Mouse (Mus musculus) adrenal gland, adult 18-20 months (tissue): ENCODE results near the gene 1810010H24Rik. TPM values are rescaled to one million over a fixed set of nuclear protein-coding genes. Genes with fewer than 3 reads are reported as not detected.
"Not testable (repeated sequence)": the region's sequence is repeated elsewhere in the genome, so short reads cannot be mapped to it uniquely, and the experiment has no call there.

Experiments
- DNase-seq, 2 experiments: peaks; one replicate each; pipeline ENCODE4 v3.0.0; 2021 to 2022; ENCODE audit warnings: low spot score in 2 of 2
- total RNA-seq, 2 experiments: library from RNA; stranded (reverse); gene quantifications; 1 replicate in 1 of 2; 2 replicates in 1 of 2; pipeline ENCODE4 v1.2.3; 2021

The 1810010H24Rik gene
- total RNA-seq, 2 experiments from 2014 or later = 1.2 to 3.2 TPM

GRCm38 (mm10) chr11:107041396-107041795 lies 15.9 kb downstream of the 1810010H24Rik start:
- DNase-seq = no peak

GRCm38 (mm10) chr11:107043361-107043760 lies 17.9 kb downstream of the 1810010H24Rik start:
- DNase-seq = no peak

- DNase-seq = peak; percentile 70 to 75
Measured at GRCm38 (mm10) chr11:107044321-107044720, 18.8 kb downstream of the 1810010H24Rik start.

GRCm38 (mm10) chr11:107045546-107045945 lies 20.1 kb downstream of the 1810010H24Rik start:
- no peak for DNase-seq

GRCm38 (mm10) chr11:107046766-107047620 lies 21.5 kb downstream of the 1810010H24Rik start:
- no peak for DNase-seq

- DNase-seq = no peak
Measured at GRCm38 (mm10) chr11:107054870-107055269, 29.4 kb downstream of the 1810010H24Rik start.

GRCm38 (mm10) chr11:107057391-107057790 lies 31.9 kb downstream of the 1810010H24Rik start:
- no peak for DNase-seq

GRCm38 (mm10) chr11:107059634-107060033 lies 34.2 kb downstream of the 1810010H24Rik start:
- not testable (repeated sequence) for DNase-seq

- DNase-seq = no peak
Measured at GRCm38 (mm10) chr11:107060941-107061340, 35.5 kb downstream of the 1810010H24Rik start.

- DNase-seq = no peak
Measured at GRCm38 (mm10) chr11:107063067-107063466, 37.6 kb downstream of the 1810010H24Rik start.

- no peak for DNase-seq
Measured at GRCm38 (mm10) chr11:107064590-107064989, 39.1 kb downstream of the 1810010H24Rik start.

GRCm38 (mm10) chr11:107065216-107065785 lies 39.8 kb downstream of the 1810010H24Rik start:
- no peak for DNase-seq

Other genes with a start within 250 kb of the 1810010H24Rik start
- gene Polg2, start 246.1 kb upstream of the 1810010H24Rik start, total RNA-seq = 1 to 10 TPM; 4.3 to 6.1 TPM
- gene Ddx5, start 236.5 kb upstream of the 1810010H24Rik start, total RNA-seq = 100 to 1,000 TPM; 828 to 881 TPM
- gene Cep95, start 236.4 kb upstream of the 1810010H24Rik start, total RNA-seq = 1 to 10 TPM; 7.6 to 8.4 TPM
- 10 to 100 TPM; 34.7 to 38.7 TPM for gene Smurf2, start 105.0 kb upstream of the 1810010H24Rik start, total RNA-seq
- gene Kpna2, start 26.1 kb upstream of the 1810010H24Rik start, total RNA-seq = 10 to 100 TPM; 16.7 to 36.4 TPM
- gene Bptf, start 106.4 kb downstream of the 1810010H24Rik start, total RNA-seq = 10 to 100 TPM; 34.2 to 37.6 TPM
- 10 to 100 TPM; 22.0 to 22.3 TPM for gene Nol11, start 163.7 kb downstream of the 1810010H24Rik start, total RNA-seq